ENCODE assay signal across 8 mouse cellular contexts in genomic region chr7:118584257-118584907, GRCm38 (mm10). TPM values are rescaled to one million over a fixed set of nuclear protein-coding genes. Genes with fewer than 3 reads are reported as not detected.
DNase-seq lines count a peak whose midpoint lies in the region; ATAC-seq and TF ChIP-seq lines count a peak whose summit lies in the region.

Tmc7 (minus strand) TSS chr7:118584736.

- 0 out of 2 replicates have a peak, but pooled peaks have one; percentile 25 for ATAC-seq in erythroid progenitor cell, adult 5-6 weeks (replicated peaks; ENCODE audit: low FRiP score, poor library complexity, severe bottlenecking)
- peak; percentile 80 for ATAC-seq in heart, embryonic 12.5 days (ENCODE audit: insufficient number of reproducible peaks, low FRiP score)
- peak; percentile 62 for ATAC-seq in liver, embryonic 16.5 days (ENCODE audit: low read depth)

- DNase-seq in kidney, postnatal 14 days: peak; percentile 55
- peak; percentile 32 for DNase-seq in ovary, postnatal 14 days (ENCODE audit: low spot score)
- DNase-seq in thymus, postnatal 14 days: peak; percentile 84

- H3K9me3 ChIP-seq in ES-Bruce4 (replicated peaks; ENCODE audit: control insufficient read depth, insufficient read depth, low read length, poor library complexity, severe bottlenecking): no peaks in the 10 kb centered on the region
- peaks cover 17% of the 10 kb centered on the region for H3K9me3 ChIP-seq in heart, embryonic 12.5 days (replicated peaks)
- no peaks in the 10 kb centered on the region for H3K9me3 ChIP-seq in liver, embryonic 16.5 days (replicated peaks; ENCODE audit: control insufficient read depth, low read length)

- H3K4me3 ChIP-seq in ES-Bruce4 (ENCODE audit: low read depth, low read length): peak within 1 kb of the TSS; percentile 74
- peak within 1 kb of the TSS; percentile 74 for H3K4me3 ChIP-seq in brown adipose tissue, adult 24 weeks (ENCODE audit: insufficient read depth, low read depth, low read length)
- H3K4me3 ChIP-seq in heart, embryonic 12.5 days: peak within 1 kb of the TSS; percentile 66
- peak within 1 kb of the TSS; percentile 61 for H3K4me3 ChIP-seq in liver, embryonic 16.5 days (ENCODE audit: low read depth, low read length)

- 0 out of 2 replicates have a peak, but pooled peaks have one; percentile 16 for TF ChIP-seq EP300 in ES-Bruce4 (IDR thresholded peaks at IDR 0.05; ENCODE audit: insufficient read depth, low read depth, low read length)

- H3K36me3 ChIP-seq in ES-Bruce4 (ENCODE audit: control insufficient read depth, insufficient read depth, low read length, poor library complexity, severe bottlenecking): no peaks in the 10 kb centered on the region
- H3K36me3 ChIP-seq in heart, embryonic 12.5 days: 0 out of 2 replicates have a peak, but pooled peaks cover 2% of the 10 kb centered on the region
- no peaks in the 10 kb centered on the region for H3K36me3 ChIP-seq in liver, embryonic 16.5 days (ENCODE audit: control insufficient read depth, insufficient read depth)

- H3K9ac ChIP-seq in ES-Bruce4 (ENCODE audit: low read depth, poor library complexity, severe bottlenecking): peak within 1 kb of the TSS; percentile 82
- peak within 1 kb of the TSS; percentile 73 for H3K9ac ChIP-seq in heart, embryonic 12.5 days
- peak within 1 kb of the TSS; percentile 56; the same call in 1 of the 2 replicates for H3K9ac ChIP-seq in liver, embryonic 16.5 days (ENCODE audit: low read depth, low read length)

- TF ChIP-seq CTCF in ES-Bruce4 (IDR thresholded peaks at IDR 0.05; ENCODE audit: low read depth, low read length): no peak

- 2% methylated on average over 50 of the region's 51 CpGs for WGBS in heart, embryonic 12.5 days
- WGBS in liver, embryonic 16.5 days (ENCODE audit: insufficient replicate concordance): under 1% methylated on average over 49 of the region's 51 CpGs

- no peak within 1 kb of the TSS for H3K27ac ChIP-seq in ES-Bruce4 (ENCODE audit: insufficient read depth, low read length)
- H3K27ac ChIP-seq in brown adipose tissue, adult 24 weeks (replicated peaks; ENCODE audit: low read depth, low read length): no peak within 1 kb of the TSS
- no peak within 1 kb of the TSS for H3K27ac ChIP-seq in heart, embryonic 12.5 days (ENCODE audit: poor library complexity, severe bottlenecking)
- H3K27ac ChIP-seq in liver, embryonic 16.5 days (ENCODE audit: low read length): no peak within 1 kb of the TSS

- peak within 1 kb of the TSS; percentile 95 for H3K4me2 ChIP-seq in heart, embryonic 12.5 days
- peak within 1 kb of the TSS; percentile 85 for H3K4me2 ChIP-seq in liver, embryonic 16.5 days (ENCODE audit: low read depth, low read length)

- no peaks in the 10 kb centered on the region for H3K4me1 ChIP-seq in ES-Bruce4 (ENCODE audit: control insufficient read depth, insufficient read depth, low read length)
- 0 out of 2 replicates have a peak, but pooled peaks cover 2% of the 10 kb centered on the region for H3K4me1 ChIP-seq in brown adipose tissue, adult 24 weeks (ENCODE audit: control insufficient read depth, insufficient read depth, insufficient read length, low read length)
- peaks cover 8% of the 10 kb centered on the region for H3K4me1 ChIP-seq in heart, embryonic 12.5 days (replicated peaks)
- no peaks in the 10 kb centered on the region for H3K4me1 ChIP-seq in liver, embryonic 16.5 days (ENCODE audit: control insufficient read depth, low read depth, low read length)

- no peak for TF ChIP-seq POLR2A in ES-Bruce4 (IDR thresholded peaks at IDR 0.05; ENCODE audit: insufficient read depth, low read length)

- peaks cover 7% of the 10 kb centered on the region; the same call in 1 of the 2 replicates for H3K27me3 ChIP-seq in ES-Bruce4 (ENCODE audit: control insufficient read depth, insufficient read depth, low read length, poor library complexity, severe bottlenecking)
- peaks cover 13% of the 10 kb centered on the region; the same call in 1 of the 2 replicates for H3K27me3 ChIP-seq in heart, embryonic 12.5 days (replicated peaks)
- H3K27me3 ChIP-seq in liver, embryonic 16.5 days (ENCODE audit: control insufficient read depth, insufficient read depth, low read depth, low read length): peaks cover 7% of the 10 kb centered on the region

RNA-seq across cellular contexts. Expression of gene Tmc7, which starts in this region (rescaled TPM):
- polyA plus RNA-seq in ES-Bruce4 (2011; ENCODE audit: insufficient read depth, insufficient read length, low read depth, missing spikeins): 7.7 TPM in 2 replicates
- 2.3 and 2.5 TPM in 2 replicates for polyA plus RNA-seq in brown adipose tissue, adult 24 weeks (2012; ENCODE audit: insufficient read depth, insufficient read length, missing spikeins)
- total RNA-seq in erythroid progenitor cell, adult 5-6 weeks (2015; ENCODE audit: low replicate concordance): 0.42 and 0.72 TPM in 2 replicates
- 0.39 TPM in 1 of 2 replicates, not detected in the other for total RNA-seq in erythroid progenitor cell, adult 5-6 weeks (2017; ENCODE audit: low replicate concordance)
- polyA plus RNA-seq in heart, embryonic 12.5 days (2016; fragmentation: Nextera tagmentation; extraction: Ambion mirVana): 2.4 TPM in 2 replicates
- polyA plus RNA-seq in liver, embryonic 16.5 days (2015; fragmentation: Nextera tagmentation; extraction: Ambion mirVana): 0.26 and 0.53 TPM in 2 replicates

Comparison
In these comparisons a context has a peak if more than half of its experiments do, and no peak if none do; other contexts are left out.
1. Peak in ATAC-seq in erythroid progenitor cell, adult 5-6 weeks; RNA of the gene not detected or under 1 TPM.
2. Peak in ATAC-seq, H3K4me3 ChIP-seq, H3K9ac ChIP-seq and H3K4me2 ChIP-seq in liver, embryonic 16.5 days; RNA of the gene not detected or under 1 TPM.
3. ATAC-seq: peak in every context shown above with its lines; median percentile 80 in heart, embryonic 12.5 days; 62 in liver, embryonic 16.5 days; 25 in erythroid progenitor cell, adult 5-6 weeks.
4. DNase-seq: peak in every context shown above with its lines; median percentile 84 in thymus, postnatal 14 days; 55 in kidney, postnatal 14 days; 32 in ovary, postnatal 14 days.